Mouse (Mus musculus) MN1 (cell line): Measurements from ENCODE around the gene Bcl9l.

Experiments
- DNase-seq: peaks from one replicate; pipeline ENCODE4 v3.0.0-alpha.2; 2016; ENCODE audit warnings: low spot score

The Bcl9l gene

GRCm38 (mm10) chr9:44548412-44549152 is 66.0 kb downstream of the Bcl9l start:
- no peak for DNase-seq

- no peak for DNase-seq
Measured at GRCm38 (mm10) chr9:44551138-44551537, 68.5 kb downstream of the Bcl9l start.

- no peak for DNase-seq
Measured at GRCm38 (mm10) chr9:44552161-44552560, 69.5 kb downstream of the Bcl9l start.
